Mouse (Mus musculus): Measurements from ENCODE around the gene Id1. TPM values are rescaled to one million over a fixed set of nuclear protein-coding genes. Genes with fewer than 3 reads are reported as not detected.

Gene Id1
- total RNA-seq (2014; fragmentation: Nextera tagmentation) = 5.5 and 7.6 TPM in 2 replicates
- 5.0 and 6.6 TPM in 2 replicates for total RNA-seq (2017)

GRCm38 (mm10) chr2:152736090-152736601 is at the start of gene Id1:
Gene Id1, plus strand, starts transcription at chr2:152736251.
- peak; percentile 50 for ATAC-seq (replicated peaks; ENCODE audit: poor library complexity, severe bottlenecking)

DNA sequence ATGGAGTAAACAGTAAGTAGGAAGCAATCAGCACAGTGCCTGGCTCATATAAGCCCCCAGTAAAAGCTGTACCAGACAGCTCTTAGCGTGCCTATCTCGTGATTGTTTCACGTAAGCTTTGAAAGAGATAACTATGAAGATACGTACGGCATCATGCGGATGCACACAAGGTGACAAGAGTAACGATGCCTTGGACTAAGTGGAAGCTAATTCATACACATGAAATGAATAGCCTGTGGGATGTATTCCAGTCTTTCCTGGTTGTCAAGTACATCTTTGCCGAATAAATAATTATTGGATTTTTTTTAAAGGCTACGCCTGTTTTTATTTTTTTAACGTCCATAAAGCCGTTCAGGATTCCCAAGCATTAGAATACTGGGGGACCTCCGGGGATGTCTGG is 49.7 kb upstream of the Id1 start:
- no peak for ATAC-seq (replicated peaks; ENCODE audit: poor library complexity, severe bottlenecking)

DNA sequence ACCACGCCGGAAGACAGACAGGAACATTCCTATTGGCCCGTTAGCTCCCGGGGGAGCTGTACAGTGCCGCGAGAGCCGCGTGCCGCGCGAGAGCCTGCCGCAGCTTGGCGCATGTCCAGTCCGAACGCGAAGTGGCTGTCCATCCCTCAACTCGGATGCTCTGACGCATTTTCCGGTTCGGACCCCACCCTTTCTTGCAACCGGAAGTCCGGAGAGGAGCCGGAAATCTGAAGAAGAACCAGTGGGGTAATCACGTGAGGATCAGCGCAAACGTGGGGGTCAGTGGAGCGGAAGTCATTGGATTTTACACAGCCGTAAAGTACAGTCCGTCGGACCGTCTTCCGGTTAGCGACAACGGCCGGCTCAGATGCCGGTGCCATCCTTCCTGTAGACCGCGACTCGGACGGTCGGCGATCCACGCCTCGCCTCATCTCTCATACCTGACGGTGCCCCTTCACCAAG is 49.2 kb upstream of the Id1 start, which contains the start of gene Mcts2:
TSS of gene Mcts2 (plus strand) at position 230 of the 462 bp plus-strand sequence.
- no peak for ATAC-seq (replicated peaks; ENCODE audit: poor library complexity, severe bottlenecking)

- no peak for ATAC-seq (replicated peaks; ENCODE audit: poor library complexity, severe bottlenecking)
These were observed 44.4 kb upstream of the Id1 start for GRCm38 (mm10) chr2:152691564-152692217.

GRCm38 (mm10) chr2:152693233-152693632 is 42.8 kb upstream of the Id1 start:
- ATAC-seq (replicated peaks; ENCODE audit: poor library complexity, severe bottlenecking) = peak; percentile 60

GRCm38 (mm10) chr2:152693735-152694134 is 42.3 kb upstream of the Id1 start:
- no peak for ATAC-seq (replicated peaks; ENCODE audit: poor library complexity, severe bottlenecking)

DNA sequence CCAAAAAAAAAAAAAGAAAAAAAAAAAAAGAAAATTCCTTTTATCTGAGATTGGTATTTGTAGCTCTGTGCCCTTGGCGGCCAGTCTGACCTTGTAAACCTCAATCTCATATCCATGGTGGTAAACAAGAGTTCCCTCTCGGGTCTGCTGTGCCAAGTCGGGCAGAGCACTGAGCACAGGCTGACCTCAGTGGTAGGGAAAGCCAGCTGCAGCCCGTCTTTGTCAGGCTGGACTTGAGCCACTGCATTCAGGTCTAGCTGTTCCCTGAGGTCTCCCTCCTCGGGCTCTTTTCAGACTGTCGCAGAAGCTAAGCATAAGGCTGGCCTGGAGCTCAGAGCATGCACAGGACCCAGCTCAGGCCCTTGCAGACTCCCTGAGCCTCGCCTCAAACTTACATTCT is 41.3 kb upstream of the Id1 start:
- no peak for ATAC-seq (replicated peaks; ENCODE audit: poor library complexity, severe bottlenecking)

- no peak for ATAC-seq (replicated peaks; ENCODE audit: poor library complexity, severe bottlenecking)
These were observed 40.0 kb upstream of the Id1 start for GRCm38 (mm10) chr2:152696016-152696415.

GRCm38 (mm10) chr2:152696476-152697164 is 39.4 kb upstream of the Id1 start:
- ATAC-seq (replicated peaks; ENCODE audit: poor library complexity, severe bottlenecking) = peak; percentile 75

DNA sequence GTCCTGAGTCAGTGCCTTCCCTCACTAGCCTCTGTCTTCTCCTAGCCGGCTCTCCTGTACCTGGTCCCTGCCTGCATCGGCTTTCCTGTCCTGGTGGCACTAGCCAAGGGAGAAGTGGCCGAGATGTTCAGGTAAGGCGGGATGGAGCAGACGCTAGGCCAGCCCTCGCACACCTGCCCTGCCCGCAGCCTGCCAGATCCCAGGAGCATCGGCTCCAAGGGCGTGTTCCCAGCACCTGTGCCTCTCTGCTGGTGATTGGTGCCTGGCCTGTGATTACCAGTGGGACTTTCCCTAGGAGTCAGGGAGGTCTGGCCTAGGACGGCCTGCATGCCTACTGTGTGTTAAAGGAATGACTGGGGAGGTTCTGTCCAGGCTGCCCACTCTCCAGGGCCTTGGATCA is 35.9 kb upstream of the Id1 start:
- no peak for ATAC-seq (replicated peaks; ENCODE audit: poor library complexity, severe bottlenecking)

DNA sequence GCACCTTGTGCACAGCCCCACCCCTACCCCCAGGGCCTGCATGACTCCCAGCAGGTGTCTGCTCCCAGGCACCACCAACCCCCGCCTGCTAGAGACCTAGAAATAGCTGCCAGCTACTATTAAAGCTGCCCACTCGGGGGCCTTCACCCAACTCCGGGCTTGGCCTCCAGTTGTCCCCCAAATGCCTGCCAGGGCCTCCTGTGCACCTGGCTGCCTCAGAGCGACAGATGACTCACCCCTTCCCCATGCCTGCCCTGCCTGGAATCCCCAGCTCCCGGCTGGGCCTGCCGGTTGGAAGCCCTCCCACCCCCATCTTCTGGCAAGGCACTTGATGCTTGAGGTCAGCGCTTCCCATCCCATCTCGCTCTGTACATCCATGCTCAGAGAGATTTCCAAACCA is 35.3 kb upstream of the Id1 start:
- ATAC-seq (replicated peaks; ENCODE audit: poor library complexity, severe bottlenecking) = no peak

DNA sequence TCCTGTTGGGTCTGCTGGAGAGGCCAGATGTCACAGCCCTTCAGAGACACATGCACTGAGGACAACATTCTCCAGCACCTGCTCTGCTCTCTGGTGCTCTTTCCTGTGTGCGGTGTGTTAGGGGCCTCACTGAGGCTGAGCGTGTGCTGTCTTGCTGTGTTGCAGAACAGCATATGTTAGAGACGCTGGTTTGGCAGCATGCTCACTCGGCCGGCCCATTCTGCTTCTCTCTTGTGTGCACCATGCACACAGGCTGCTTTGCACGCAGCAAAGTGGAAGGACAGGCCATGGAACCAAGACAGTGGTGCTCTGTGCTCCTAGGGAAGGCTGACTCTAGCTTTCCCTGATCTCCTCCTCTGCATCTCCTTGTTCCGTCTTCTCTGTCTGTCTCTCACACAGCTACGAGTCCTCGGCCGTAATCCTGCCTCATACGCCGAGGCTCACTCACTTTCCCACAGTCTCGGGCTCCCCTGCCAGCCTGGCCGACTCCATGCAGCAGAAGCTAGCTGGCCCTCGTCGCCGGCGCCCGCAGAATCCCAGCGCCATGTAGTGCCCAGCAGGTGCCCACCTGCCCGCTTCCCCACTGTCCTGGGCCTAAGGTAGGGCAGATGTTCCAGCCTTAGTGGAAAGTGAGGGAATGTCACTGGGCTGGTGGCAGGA is 32.3 kb upstream of the Id1 start:
- ATAC-seq (replicated peaks; ENCODE audit: poor library complexity, severe bottlenecking) = no peak

DNA sequence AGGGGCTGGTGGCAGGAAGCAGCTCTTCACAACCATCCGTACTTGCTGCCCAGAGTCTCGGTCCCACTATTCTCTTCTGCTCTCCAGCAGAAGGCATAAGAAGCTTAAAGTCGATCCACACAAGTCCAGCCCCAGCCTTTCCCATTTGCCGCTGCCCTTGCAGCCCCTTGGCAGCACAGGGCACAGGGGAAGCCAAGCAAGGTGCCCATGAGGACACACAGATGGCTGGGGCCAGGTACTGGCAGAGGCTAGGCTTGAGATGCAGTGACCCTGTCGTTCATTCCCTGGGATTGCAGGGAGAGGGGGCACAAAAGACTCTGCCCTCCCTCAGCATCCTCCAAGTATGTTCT is 31.8 kb upstream of the Id1 start:
- no peak for ATAC-seq (replicated peaks; ENCODE audit: poor library complexity, severe bottlenecking)

DNA sequence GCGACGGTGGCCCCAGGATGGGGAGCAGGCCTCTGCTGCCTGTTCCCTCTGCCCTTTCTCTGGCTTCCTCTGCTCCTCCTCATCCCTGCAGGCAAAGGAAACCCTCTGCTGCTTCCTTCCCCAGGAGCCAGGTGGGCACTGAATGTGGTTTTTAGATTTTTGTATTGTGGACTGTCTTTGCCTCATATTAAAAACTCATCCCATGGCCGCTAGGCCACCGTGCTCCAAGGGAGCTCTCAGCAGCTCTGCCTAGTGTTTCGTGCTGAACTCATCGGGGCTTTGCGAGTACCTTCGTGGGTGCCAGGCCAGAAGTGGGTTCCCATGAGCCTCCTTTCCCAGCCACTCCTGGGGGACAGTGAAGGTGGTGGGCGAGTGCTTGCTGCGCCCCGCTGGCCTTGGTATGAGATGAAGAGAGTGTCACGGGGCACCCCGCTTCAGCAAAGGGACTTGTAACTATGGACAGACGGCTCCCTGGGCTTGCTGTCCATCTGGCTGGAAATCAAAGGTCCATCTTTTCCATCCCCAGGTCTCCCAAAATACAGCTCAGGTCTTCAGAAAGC is 31.2 kb upstream of the Id1 start:
- no peak for ATAC-seq (replicated peaks; ENCODE audit: poor library complexity, severe bottlenecking)

DNA sequence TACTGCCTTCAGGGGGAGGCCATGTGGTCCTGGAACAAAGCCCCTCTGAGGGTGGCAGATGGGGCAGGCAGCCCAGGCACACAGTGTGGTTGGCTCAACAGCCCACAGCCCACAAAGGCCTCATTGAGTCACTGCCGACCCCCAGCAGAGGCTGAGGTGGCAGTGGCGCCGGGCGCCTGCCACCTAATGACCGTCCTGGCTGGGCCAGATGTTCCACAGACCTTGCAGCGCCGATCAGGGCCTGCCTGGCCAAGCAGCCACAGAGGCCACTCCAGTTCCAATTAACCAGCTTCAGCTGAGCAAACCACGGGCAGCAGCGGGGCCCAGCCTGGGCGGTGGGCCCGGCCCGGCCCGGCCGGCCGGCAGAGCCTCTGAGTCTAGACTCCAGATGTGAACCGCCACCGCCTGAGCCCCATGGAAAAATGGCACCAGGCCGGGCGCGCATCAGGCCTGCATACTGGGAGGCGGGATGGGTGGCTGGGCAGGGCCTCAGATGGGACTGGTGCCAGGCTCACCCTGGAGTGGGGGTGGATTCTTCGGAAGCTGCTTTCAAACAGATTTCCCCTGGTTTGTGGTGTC is 30.0 kb upstream of the Id1 start:
- ATAC-seq (replicated peaks; ENCODE audit: poor library complexity, severe bottlenecking) = no peak

DNA sequence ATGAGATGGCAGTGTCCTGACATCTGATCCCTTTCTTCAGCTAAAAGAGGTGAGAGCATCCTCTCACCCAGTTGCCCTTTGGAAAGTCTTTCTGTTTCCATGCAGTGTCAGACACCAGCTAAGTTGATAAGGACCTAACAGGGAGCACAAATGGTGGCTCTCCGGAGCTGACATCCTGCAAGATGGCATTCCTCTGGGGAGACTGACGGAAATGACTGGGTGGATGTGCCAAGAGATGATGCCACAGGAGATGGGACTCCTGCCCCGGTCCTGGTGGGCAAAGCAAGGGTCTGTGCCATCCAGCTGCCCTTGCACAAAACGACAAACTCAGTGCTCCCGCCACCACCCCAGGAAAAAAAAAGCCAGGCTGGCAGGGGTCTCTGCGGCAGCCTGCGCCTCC is 28.9 kb upstream of the Id1 start:
- no peak for ATAC-seq (replicated peaks; ENCODE audit: poor library complexity, severe bottlenecking)

- ATAC-seq (replicated peaks; ENCODE audit: poor library complexity, severe bottlenecking) = no peak
These were observed 28.4 kb upstream of the Id1 start for GRCm38 (mm10) chr2:152707627-152708026.

DNA sequence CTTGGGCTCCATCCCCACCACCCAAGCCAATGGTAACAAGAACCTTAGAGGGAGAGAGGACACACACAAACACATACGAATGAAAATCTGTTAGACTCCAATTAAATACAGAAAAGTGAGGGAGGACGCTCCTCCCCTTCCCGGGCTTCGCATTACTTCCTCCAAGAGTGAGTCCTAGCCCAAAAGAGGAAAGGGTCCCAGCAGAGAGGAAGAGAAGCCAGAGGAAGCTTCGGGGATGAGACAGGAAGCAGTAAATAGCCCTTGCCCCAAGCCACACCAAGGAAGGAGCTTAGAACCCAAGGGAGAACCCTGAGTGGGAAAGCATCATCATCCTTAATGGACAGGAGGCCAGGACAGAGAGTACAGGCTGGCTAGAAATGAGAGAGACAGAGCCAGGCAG is 27.0 kb upstream of the Id1 start:
- peak; percentile 57 for ATAC-seq (replicated peaks; ENCODE audit: poor library complexity, severe bottlenecking)

DNA sequence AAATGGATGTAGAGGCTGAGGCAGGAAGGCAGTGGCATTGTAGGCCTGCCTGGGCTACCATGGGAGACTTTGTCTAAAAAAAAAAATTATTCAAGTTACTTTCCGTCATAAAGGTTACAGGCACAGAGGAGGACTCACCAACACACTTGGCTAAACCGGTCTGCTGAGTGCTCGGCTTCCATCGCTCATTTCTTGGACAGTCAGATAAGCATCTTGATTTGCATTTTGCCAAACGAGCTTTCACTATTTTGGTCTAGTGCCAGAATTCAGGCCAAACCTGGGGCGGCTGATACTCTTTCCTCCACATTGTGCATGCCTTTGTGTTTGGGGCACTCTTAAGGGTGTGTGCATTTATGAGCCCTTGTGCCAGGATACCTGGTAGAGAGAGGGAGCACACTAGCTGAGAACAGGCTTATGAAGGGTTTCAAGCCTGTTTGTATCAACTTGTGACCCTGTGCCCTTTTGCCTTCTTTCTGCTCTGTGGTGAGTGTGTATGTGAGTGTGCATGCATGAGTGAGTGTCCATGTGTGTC is 19.7 kb upstream of the Id1 start:
- ATAC-seq (replicated peaks; ENCODE audit: poor library complexity, severe bottlenecking) = no peak

GRCm38 (mm10) chr2:152717652-152718051 is 18.4 kb upstream of the Id1 start:
- no peak for ATAC-seq (replicated peaks; ENCODE audit: poor library complexity, severe bottlenecking)
